Mouse (Mus musculus): ENCODE results near the gene Kcnc3.

Kcnc3 gene

GRCm38 (mm10) chr7:44570989-44571388 lies 19.5 kb upstream of the Kcnc3 start:
- DNase-seq (ENCODE audit: low read depth, low spot score), result peak; percentile 80

DNA sequence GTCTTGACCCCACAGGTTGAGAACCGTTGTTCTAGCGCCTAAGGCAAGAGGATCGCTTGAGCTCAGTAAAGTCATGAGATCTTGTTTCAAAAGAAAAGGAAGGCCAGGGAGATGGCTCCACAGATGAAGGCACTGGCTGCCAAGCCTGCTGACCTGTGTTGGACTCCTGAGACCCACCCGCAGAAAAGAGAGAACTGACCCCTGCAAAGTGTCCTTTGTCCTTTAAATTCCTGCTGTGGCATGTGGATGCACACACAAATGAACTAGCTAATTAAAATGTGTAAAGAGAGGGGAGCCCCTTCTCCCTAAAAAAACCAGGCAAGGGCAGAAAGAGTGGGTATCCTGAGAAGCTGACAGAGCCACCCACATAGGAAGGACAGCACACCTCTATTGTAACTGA lies 18.7 kb upstream of the Kcnc3 start:
- no peak for DNase-seq (ENCODE audit: low read depth, low spot score)

DNA sequence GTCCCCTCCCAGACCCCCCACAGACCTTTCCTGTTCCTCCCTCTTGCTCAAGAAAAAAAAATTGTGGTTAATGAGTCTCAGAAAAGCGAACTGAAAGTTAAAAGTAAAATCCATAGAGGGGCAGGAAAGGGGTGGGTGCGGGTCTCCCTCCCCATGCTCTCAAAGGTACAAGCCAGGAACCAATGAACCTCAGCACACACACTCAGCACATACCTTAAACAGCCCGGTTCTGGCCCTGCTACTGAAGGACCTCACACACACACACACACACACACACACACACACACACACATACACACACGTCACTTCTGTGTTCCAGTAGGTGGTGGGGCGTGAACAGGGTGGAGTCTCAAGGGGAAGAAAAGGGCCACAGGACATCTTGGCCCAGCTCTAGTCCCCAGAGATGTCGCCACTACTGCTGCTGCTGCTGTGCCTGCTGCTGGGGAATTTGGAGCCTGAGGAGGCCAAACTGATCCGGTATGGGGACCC lies 18.2 kb upstream of the Kcnc3 start, which contains the start of gene Napsa:
TSS of gene Napsa (plus strand) at position 168 of the 489 bp plus-strand sequence.
- peak; percentile 94 for DNase-seq (ENCODE audit: low read depth, low spot score)

DNA sequence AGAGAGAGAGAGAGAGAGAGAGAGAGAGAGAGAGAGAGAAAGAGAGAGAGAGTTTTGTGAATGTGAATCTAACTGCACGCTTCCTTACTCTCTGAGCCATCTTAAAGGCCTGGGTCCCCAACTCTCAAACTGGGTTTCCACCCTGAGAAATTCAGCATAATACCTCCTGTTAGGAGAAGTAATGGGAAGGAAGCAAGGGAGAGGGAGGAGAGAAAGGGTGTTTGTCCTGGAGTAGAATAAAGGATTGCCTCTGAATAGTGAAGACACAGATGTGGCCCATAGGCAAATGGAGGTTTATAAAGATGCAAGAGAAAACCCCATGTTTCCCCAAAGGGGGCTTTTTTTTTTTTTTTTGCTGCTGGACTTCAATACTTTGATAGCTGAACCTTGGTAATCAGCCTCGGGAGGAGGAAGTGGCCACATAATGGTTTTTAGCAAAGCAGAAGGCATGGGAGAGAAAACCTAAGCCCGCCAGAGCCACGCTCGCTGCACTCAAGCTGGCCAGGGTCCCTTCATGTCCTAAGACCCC lies 17.4 kb upstream of the Kcnc3 start:
- peak; percentile 78 for DNase-seq (ENCODE audit: low read depth, low spot score)

GRCm38 (mm10) chr7:44576333-44576844 lies 14.1 kb upstream of the Kcnc3 start:
- no peak for DNase-seq (ENCODE audit: low read depth, low spot score)

DNA sequence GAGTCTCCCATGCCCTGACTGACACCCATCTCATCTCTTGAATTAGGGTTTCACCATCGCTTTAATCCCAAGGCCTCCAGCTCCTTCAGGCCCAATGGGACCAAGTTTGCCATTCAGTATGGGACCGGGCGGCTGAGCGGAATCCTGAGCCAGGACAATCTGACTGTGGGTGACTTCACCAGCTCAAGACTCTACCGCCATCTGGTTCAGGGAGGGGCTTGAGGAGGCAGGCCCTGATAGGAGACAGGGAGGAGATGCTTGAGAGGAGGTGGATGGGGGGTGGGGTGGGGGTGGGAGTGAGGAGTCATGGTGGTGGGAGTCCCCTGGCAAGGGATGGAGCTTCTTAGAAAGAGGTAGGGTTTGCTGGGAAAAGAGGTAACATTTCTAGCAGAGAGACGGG lies 8.8 kb upstream of the Kcnc3 start:
- no peak for DNase-seq (ENCODE audit: low read depth, low spot score)

DNA sequence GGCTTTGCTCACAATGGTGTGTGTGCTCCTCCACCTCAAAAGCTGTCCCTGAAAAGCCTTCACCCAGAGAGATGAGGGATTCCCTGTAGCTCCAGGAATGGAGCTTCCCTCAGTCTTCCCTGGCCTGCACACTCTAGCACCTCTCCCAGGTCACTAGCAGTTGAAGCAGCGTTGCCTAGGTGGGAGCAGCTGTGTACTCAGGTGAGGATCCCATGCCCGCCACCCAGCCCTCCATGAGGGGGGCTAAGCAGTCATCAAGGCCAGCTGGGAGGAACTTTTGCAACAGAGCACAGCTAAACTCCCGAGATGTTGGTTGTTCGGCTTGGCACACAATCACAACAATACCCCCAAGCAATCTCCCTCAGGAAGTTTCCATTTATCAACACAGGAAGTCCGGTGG lies 7.8 kb upstream of the Kcnc3 start:
- DNase-seq (ENCODE audit: low read depth, low spot score), result no peak

DNA sequence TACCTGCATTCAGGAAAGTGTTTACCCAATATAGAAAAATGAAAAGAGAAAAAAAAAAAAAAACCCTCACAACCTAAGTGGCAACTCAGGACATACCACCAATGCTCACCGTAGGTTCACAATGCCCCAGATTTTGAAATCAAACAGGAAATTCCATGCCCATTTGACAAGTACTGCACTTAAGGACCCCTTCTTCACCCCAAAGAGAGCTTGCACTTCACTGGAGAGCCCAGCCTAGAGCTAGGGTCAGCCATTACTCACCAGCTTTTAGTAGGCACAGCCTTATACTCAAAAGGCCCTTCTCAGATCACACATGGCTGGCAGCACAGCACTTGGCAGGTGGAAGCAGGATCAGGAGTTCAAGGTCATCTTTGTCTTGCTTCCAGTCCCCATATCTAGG lies 7.3 kb upstream of the Kcnc3 start:
- no peak for DNase-seq (ENCODE audit: low read depth, low spot score)

- no peak for DNase-seq (ENCODE audit: low read depth, low spot score)
These were observed 6.1 kb upstream of the Kcnc3 start for GRCm38 (mm10) chr7:44584265-44584804.

DNA sequence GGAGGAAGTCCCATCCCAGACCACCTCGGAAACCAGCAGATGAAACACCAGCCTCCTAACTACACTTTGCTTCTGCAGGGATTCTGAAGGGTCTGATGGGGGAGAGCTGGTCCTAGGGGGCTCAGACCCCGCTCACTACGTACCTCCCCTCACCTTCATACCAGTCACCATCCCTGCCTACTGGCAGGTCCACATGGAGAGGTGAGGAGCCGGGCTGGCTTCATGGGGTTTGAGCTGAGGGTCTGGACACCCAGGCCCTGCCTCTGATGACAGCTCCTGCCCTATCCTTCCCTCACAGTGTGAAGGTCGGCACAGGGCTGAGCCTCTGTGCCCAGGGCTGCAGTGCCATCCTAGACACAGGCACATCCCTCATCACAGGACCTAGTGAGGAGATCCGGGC lies 5.5 kb upstream of the Kcnc3 start:
- DNase-seq (ENCODE audit: low read depth, low spot score), result no peak

GRCm38 (mm10) chr7:44585606-44586005 lies 4.9 kb upstream of the Kcnc3 start:
- DNase-seq (ENCODE audit: low read depth, low spot score), result no peak

DNA sequence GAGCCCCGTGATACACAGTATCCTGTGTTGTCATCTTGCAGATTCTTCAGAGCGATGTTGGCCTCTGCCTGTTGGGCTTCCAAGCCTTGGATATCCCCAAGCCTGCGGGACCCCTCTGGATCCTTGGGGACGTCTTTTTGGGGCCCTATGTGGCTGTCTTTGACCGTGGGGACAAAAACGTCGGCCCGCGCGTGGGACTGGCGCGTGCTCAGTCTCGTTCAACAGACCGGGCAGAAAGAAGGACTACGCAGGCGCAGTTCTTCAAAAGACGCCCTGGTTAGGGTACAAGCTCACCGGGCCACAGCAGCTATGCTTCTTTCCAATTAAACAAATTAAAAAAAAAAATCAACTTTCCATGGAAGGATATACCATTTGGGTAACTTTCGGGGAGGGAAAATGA lies 3.9 kb upstream of the Kcnc3 start:
- DNase-seq (ENCODE audit: low read depth, low spot score), result no peak

- DNase-seq (ENCODE audit: low read depth, low spot score), result no peak
These were observed 3.5 kb upstream of the Kcnc3 start for GRCm38 (mm10) chr7:44586930-44587329.

- DNase-seq (ENCODE audit: low read depth, low spot score), result no peak
These were observed 2.8 kb upstream of the Kcnc3 start for GRCm38 (mm10) chr7:44587676-44588075.

DNA sequence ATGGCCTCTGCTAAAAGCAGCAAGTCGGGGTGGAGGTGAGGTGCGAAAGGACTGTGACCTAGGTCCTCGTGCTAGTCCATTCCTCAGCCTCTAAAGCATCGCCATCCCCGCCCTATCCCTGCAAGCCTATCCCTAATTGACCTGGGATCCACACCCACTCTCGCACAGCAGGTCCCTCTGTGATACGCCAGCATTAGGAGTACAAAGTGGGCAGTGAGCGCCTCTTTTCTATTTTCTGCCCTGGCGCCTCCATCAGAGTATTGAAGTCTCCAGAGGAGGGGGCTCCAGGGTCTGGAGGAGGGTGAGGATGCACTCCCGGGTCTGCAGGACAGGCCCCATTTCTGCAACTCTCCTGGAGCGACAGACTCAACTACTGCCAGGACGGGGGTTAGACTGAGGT lies 2.1 kb upstream of the Kcnc3 start:
- no peak for DNase-seq (ENCODE audit: low read depth, low spot score)

- DNase-seq (ENCODE audit: low read depth, low spot score), result peak; percentile 88
These were observed 1.3 kb upstream of the Kcnc3 start for GRCm38 (mm10) chr7:44589149-44589548.

- DNase-seq (ENCODE audit: low read depth, low spot score), result peak; percentile 55
These were observed 518 bp upstream of the Kcnc3 start for GRCm38 (mm10) chr7:44589946-44590345.

DNA sequence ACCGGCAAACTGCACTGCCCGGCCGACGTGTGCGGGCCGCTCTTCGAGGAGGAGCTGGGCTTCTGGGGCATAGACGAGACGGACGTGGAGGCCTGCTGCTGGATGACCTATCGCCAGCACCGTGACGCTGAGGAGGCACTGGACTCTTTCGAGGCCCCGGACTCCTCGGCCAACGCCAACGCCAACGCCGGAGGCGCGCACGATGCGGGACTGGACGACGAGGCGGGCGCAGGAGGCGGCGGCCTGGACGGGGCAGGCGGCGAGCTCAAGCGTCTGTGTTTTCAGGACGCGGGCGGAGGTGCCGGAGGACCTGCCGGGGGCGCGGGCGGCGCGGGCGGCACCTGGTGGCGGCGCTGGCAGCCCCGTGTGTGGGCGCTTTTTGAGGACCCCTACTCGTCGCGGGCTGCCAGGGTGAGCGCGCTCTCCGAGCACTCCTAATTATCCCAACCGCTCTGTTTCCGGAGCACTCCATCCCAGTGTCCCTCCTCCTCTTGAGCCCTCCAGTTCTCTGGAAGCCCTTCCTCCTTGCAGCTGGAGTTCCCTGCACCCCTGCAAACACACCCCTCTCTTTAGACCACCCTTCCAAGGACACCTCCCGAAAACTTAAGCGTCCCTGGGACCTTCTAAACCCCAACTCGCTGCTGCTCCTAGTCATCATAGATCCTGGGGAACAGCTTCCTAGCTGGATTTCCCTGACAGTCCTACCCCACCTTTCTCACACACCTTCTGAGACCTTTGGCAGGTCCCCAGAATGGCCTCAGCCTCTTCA lies 1.1 kb downstream of the Kcnc3 start:
- peak; percentile 57 for DNase-seq (ENCODE audit: low read depth, low spot score)

GRCm38 (mm10) chr7:44593051-44593450 lies 2.6 kb downstream of the Kcnc3 start:
- DNase-seq (ENCODE audit: low read depth, low spot score), result no peak

- DNase-seq (ENCODE audit: low read depth, low spot score), result no peak
These were observed 3.3 kb downstream of the Kcnc3 start for GRCm38 (mm10) chr7:44593775-44594174.

- no peak for DNase-seq (ENCODE audit: low read depth, low spot score)
These were observed 3.8 kb downstream of the Kcnc3 start for GRCm38 (mm10) chr7:44594291-44594690.

GRCm38 (mm10) chr7:44595131-44595561 lies 4.7 kb downstream of the Kcnc3 start:
- DNase-seq (ENCODE audit: low read depth, low spot score), result no peak

GRCm38 (mm10) chr7:44596051-44596450 lies 5.6 kb downstream of the Kcnc3 start:
- DNase-seq (ENCODE audit: low read depth, low spot score), result no peak

Data from A20 (cell line).